Comparison of ENCODE assay signal across 11 mouse cellular contexts in genomic region chr19:27147404-27147803, GRCm38 (mm10).
A peak's percentile ranks its signal among the peaks of the same experiment; 100 is the strongest.
DNase-seq lines count a peak whose midpoint lies in the region; ATAC-seq lines count a peak whose summit lies in the region.
"Had no signal": no experiment of that assay in that cellular context is flagged by ENCODE, and none has a peak within 500 bp of the region (broad histone marks: within the 10 kb centered on the region; RNA-seq: fewer than 3 reads in every experiment).

No protein-coding gene starts in this region.

- no peaks in the 10 kb centered on the region for H3K27me3 ChIP-seq in heart, embryonic 12.5 days (replicated peaks)
- H3K27me3 ChIP-seq in kidney, embryonic 16.5 days (ENCODE audit: insufficient read depth, low read length), result no peaks in the 10 kb centered on the region
- H3K27me3 ChIP-seq: embryonic facial prominence, embryonic 12.5 days had no signal

- H3K4me2 ChIP-seq in heart, embryonic 12.5 days, result 0 out of 2 replicates have a peak overlapping the region, but pooled peaks have one; percentile 3
- H3K4me2 ChIP-seq in kidney, embryonic 16.5 days (replicated peaks; ENCODE audit: low read depth, low read length), result no peak overlapping the region
- H3K4me2 ChIP-seq: embryonic facial prominence, embryonic 12.5 days had no signal

- H3K36me3 ChIP-seq in heart, embryonic 12.5 days, result 0 out of 2 replicates have a peak, but pooled peaks cover under 1% of the 10 kb centered on the region
- no peaks in the 10 kb centered on the region for H3K36me3 ChIP-seq in kidney, embryonic 16.5 days (ENCODE audit: insufficient read depth, low read length)
- H3K36me3 ChIP-seq: embryonic facial prominence, embryonic 12.5 days had no signal

- H3K4me1 ChIP-seq in heart, embryonic 12.5 days (replicated peaks), result peaks cover 25% of the 10 kb centered on the region
- H3K4me1 ChIP-seq in kidney, embryonic 16.5 days (ENCODE audit: insufficient read depth, low read length), result peaks cover 8% of the 10 kb centered on the region; the same call in 1 of the 2 replicates

- no peak overlapping the region for H3K4me3 ChIP-seq in heart, embryonic 12.5 days
- no peak overlapping the region for H3K4me3 ChIP-seq in kidney, embryonic 16.5 days (ENCODE audit: low read length)
- H3K4me3 ChIP-seq: embryonic facial prominence, embryonic 12.5 days; myocyte had no signal

- 47% methylated on average over 12 of the region's 12 CpGs for WGBS in heart, embryonic 12.5 days
- WGBS in kidney, embryonic 16.5 days, result 45% methylated on average over 12 of the region's 12 CpGs

- H3K9ac ChIP-seq in heart, embryonic 12.5 days, result no peak overlapping the region
- H3K9ac ChIP-seq in kidney, embryonic 16.5 days (replicated peaks; ENCODE audit: low read length), result no peak overlapping the region
- H3K9ac ChIP-seq: embryonic facial prominence, embryonic 12.5 days had no signal

- peaks cover 2% of the 10 kb centered on the region for H3K9me3 ChIP-seq in heart, embryonic 12.5 days (replicated peaks)
- H3K9me3 ChIP-seq in kidney, embryonic 16.5 days (ENCODE audit: low read length), result no peaks in the 10 kb centered on the region
- H3K9me3 ChIP-seq: embryonic facial prominence, embryonic 12.5 days had no signal

- ATAC-seq in heart, embryonic 12.5 days (ENCODE audit: insufficient number of reproducible peaks, low FRiP score), result 0 out of 2 replicates have a peak, but pooled peaks have one; percentile 18
- ATAC-seq in kidney, embryonic 16.5 days (ENCODE audit: low FRiP score, low TSS enrichment), result 0 out of 2 replicates have a peak, but pooled peaks have one; percentile 42
- ATAC-seq: forebrain, embryonic 14.5 days had no signal

- peak; percentile 4 for DNase-seq in testis, postnatal 14 days (ENCODE audit: low spot score)
- DNase-seq in testis, postnatal 10 days (ENCODE audit: low spot score), result no peak
- DNase-seq in thymus, postnatal 0 days (ENCODE audit: low spot score), result no peak
- no peak for DNase-seq in thymus, postnatal 36 days
- no peak for DNase-seq in right cerebral cortex, postnatal 14 days
- DNase-seq: right cerebral cortex, postnatal 25 days had no signal

- no peak overlapping the region for H3K27ac ChIP-seq in heart, embryonic 12.5 days (ENCODE audit: poor library complexity, severe bottlenecking)
- no peak overlapping the region for H3K27ac ChIP-seq in kidney, embryonic 16.5 days (ENCODE audit: low read length)
- H3K27ac ChIP-seq: embryonic facial prominence, embryonic 12.5 days had no signal
